In the genomic region with DNA sequence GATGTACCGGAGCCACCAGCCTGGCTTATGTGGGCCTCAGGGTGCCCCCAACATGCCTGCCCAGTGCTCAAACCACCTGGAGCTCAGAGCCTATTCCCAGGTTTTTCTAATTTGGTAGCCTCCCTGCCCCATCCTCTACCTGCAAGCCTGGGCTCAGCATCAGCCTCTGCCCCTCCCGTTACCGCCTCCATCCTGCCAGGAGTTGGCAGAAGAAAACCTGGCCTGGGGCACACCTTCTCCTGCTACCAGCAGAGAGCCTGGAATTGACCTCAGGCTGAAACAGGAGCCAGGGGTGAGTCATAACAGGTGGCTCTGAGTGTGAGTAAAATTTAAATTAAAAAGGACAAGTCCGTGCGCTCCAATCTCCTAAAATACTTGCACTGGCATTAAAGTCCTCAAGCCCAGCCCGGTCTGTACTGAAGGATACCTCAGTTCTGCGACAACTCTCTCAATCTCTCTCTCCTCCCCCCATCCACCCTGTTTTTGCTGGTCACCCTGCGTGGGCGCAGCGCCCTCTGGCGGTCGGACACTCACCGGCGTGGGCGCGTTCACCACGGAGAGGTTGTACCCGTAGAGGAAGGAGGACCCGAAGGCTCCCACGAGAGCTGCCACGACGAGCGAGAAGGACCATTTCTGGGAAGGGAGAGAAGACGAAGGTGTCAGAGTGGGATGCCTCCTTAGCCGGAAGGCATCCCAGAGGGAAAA, we compare ENCODE assay signal across 9 mouse cellular contexts. TPM values are rescaled to one million over a fixed set of nuclear protein-coding genes. Genes with fewer than 3 reads are reported as not detected.
DNase-seq lines count a peak whose midpoint lies in the region; ATAC-seq and TF ChIP-seq lines count a peak whose summit lies in the region.
"Had no signal": no experiment of that assay in that cellular context is flagged by ENCODE, and none has a peak within 500 bp of the region (broad histone marks: within the 10 kb centered on the region; RNA-seq: fewer than 3 reads in every experiment).

No protein-coding gene starts in this region.

- no peaks in the 10 kb centered on the region for H3K27me3 ChIP-seq in heart, postnatal 0 days (ENCODE audit: control insufficient read depth, insufficient read depth, low read length)
- no peaks in the 10 kb centered on the region for H3K27me3 ChIP-seq in heart, embryonic 11.5 days (ENCODE audit: control insufficient read depth, insufficient read depth, low read length)
- H3K27me3 ChIP-seq in lung, postnatal 0 days (replicated peaks; ENCODE audit: insufficient read depth, low read length), result no peaks in the 10 kb centered on the region
- no peaks in the 10 kb centered on the region for H3K27me3 ChIP-seq in hindbrain, embryonic 14.5 days (ENCODE audit: control insufficient read depth, insufficient read depth, low read length)
- H3K27me3 ChIP-seq: limb, embryonic 13.5 days had no signal

- intact Hi-C loops in gastrocnemius, postnatal 36 days (cut with DNase I), result no loop called here

- TF ChIP-seq CTCF in heart, postnatal 0 days (IDR thresholded peaks at IDR 0.05; ENCODE audit: low read depth), result peak; percentile 12; the same call in 1 of the 2 replicates
- TF ChIP-seq CTCF in brain, embryonic 14.5 days (IDR thresholded peaks at IDR 0.05; ENCODE audit: borderline replicate concordance, extremely low read depth, insufficient read depth, insufficient read length), result peak; percentile 29; the same call in 1 of the 2 replicates
- peak; percentile 31 for TF ChIP-seq CTCF in lung, postnatal 0 days (IDR thresholded peaks at IDR 0.05)

- DNase-seq in heart, postnatal 0 days (ENCODE audit: low spot score), result no peak
- DNase-seq in 3134 (ENCODE audit: extremely low read depth, insufficient read length, low spot score), result peak; percentile 22
- no peak for DNase-seq in brain, embryonic 14.5 days (ENCODE audit: low read depth)
- DNase-seq in gastrocnemius, postnatal 36 days, result peak; percentile 37 to 44
- DNase-seq in lung, postnatal 0 days (ENCODE audit: low spot score), result no peak
- no peak for DNase-seq in yolk sac, embryonic 10.5 days (ENCODE audit: low spot score)
- no peak for DNase-seq in hindbrain, embryonic 14.5 days (ENCODE audit: low spot score)

- H3K4me2 ChIP-seq in heart, postnatal 0 days (ENCODE audit: low read depth, low read length), result no peak overlapping the region
- H3K4me2 ChIP-seq in heart, embryonic 11.5 days, result no peak overlapping the region
- H3K4me2 ChIP-seq in lung, postnatal 0 days (replicated peaks; ENCODE audit: low read depth, low read length), result no peak overlapping the region
- no peak overlapping the region for H3K4me2 ChIP-seq in hindbrain, embryonic 14.5 days (replicated peaks)
- H3K4me2 ChIP-seq: limb, embryonic 13.5 days had no signal

- 85% methylated on average over 25 of the region's 25 CpGs for WGBS in heart, postnatal 0 days
- 85% methylated on average over 25 of the region's 25 CpGs for WGBS in heart, embryonic 11.5 days (ENCODE audit: insufficient replicate concordance)
- WGBS in lung, postnatal 0 days, result 87% methylated on average over 25 of the region's 25 CpGs
- WGBS in hindbrain, embryonic 14.5 days, result 84% methylated on average over 25 of the region's 25 CpGs

- ATAC-seq in heart, postnatal 0 days (ENCODE audit: insufficient read depth, low read depth), result no peak
- no peak for ATAC-seq in heart, embryonic 11.5 days (replicated peaks; ENCODE audit: insufficient number of reproducible peaks, low FRiP score, low TSS enrichment)
- no peak for ATAC-seq in lung, postnatal 0 days
- no peak for ATAC-seq in hindbrain, embryonic 14.5 days (ENCODE audit: low FRiP score)

- no peak for TF ChIP-seq EP300 in heart, postnatal 0 days (IDR thresholded peaks at IDR 0.05; ENCODE audit: low read depth)
- no peak for TF ChIP-seq EP300 in lung, postnatal 0 days (IDR thresholded peaks at IDR 0.05)

- H3K4me3 ChIP-seq in heart, postnatal 0 days (ENCODE audit: low read depth, low read length), result no peak overlapping the region
- no peak overlapping the region for H3K4me3 ChIP-seq in heart, embryonic 11.5 days (ENCODE audit: low read depth, low read length)
- H3K4me3 ChIP-seq in lung, postnatal 0 days (ENCODE audit: low read depth, low read length), result no peak overlapping the region
- H3K4me3 ChIP-seq in hindbrain, embryonic 14.5 days (replicated peaks; ENCODE audit: low read length), result no peak overlapping the region
- H3K4me3 ChIP-seq: limb, embryonic 13.5 days had no signal

- H3K9me3 ChIP-seq in heart, postnatal 0 days (replicated peaks; ENCODE audit: control insufficient read depth, low read length), result no peaks in the 10 kb centered on the region
- no peaks in the 10 kb centered on the region for H3K9me3 ChIP-seq in heart, embryonic 11.5 days (replicated peaks; ENCODE audit: control insufficient read depth, low read length)
- H3K9me3 ChIP-seq in lung, postnatal 0 days (ENCODE audit: low read length), result no peaks in the 10 kb centered on the region
- H3K9me3 ChIP-seq in hindbrain, embryonic 14.5 days (ENCODE audit: control insufficient read depth, low read length), result no peaks in the 10 kb centered on the region
- H3K9me3 ChIP-seq: limb, embryonic 13.5 days had no signal

- no peak overlapping the region for H3K9ac ChIP-seq in heart, postnatal 0 days (replicated peaks; ENCODE audit: low read depth, low read length)
- H3K9ac ChIP-seq in heart, embryonic 11.5 days (ENCODE audit: low read depth, low read length), result no peak overlapping the region
- no peak overlapping the region for H3K9ac ChIP-seq in lung, postnatal 0 days (replicated peaks; ENCODE audit: low read depth)
- H3K9ac ChIP-seq in hindbrain, embryonic 14.5 days, result no peak overlapping the region
- H3K9ac ChIP-seq: limb, embryonic 13.5 days had no signal

- peaks cover 9% of the 10 kb centered on the region; the same call in 1 of the 2 replicates for H3K4me1 ChIP-seq in heart, postnatal 0 days (ENCODE audit: control insufficient read depth, insufficient read depth)
- H3K4me1 ChIP-seq in heart, embryonic 11.5 days (ENCODE audit: control insufficient read depth, insufficient read depth, low read length), result peaks cover 14% of the 10 kb centered on the region; the same call in 1 of the 2 replicates
- H3K4me1 ChIP-seq in lung, postnatal 0 days (ENCODE audit: insufficient read depth, low read depth, low read length), result 0 out of 2 replicates have a peak, but pooled peaks cover 3% of the 10 kb centered on the region
- H3K4me1 ChIP-seq in hindbrain, embryonic 14.5 days (replicated peaks; ENCODE audit: control insufficient read depth, insufficient read depth, low read length), result peaks cover 17% of the 10 kb centered on the region

- H3K27ac ChIP-seq in heart, postnatal 0 days (ENCODE audit: low read depth), result no peak overlapping the region
- H3K27ac ChIP-seq in heart, embryonic 11.5 days (ENCODE audit: low read depth, low read length), result no peak overlapping the region
- H3K27ac ChIP-seq in lung, postnatal 0 days (ENCODE audit: low read length), result no peak overlapping the region
- no peak overlapping the region for H3K27ac ChIP-seq in hindbrain, embryonic 14.5 days
- H3K27ac ChIP-seq: limb, embryonic 13.5 days had no signal

- no peak for TF ChIP-seq POLR2A in brain, embryonic 14.5 days (IDR thresholded peaks at IDR 0.05; ENCODE audit: borderline replicate concordance, extremely low read depth, insufficient read depth, insufficient read length, poor library complexity, severe bottlenecking)

- no peaks in the 10 kb centered on the region for H3K36me3 ChIP-seq in heart, postnatal 0 days (replicated peaks; ENCODE audit: control insufficient read depth, insufficient read depth, low read length)
- H3K36me3 ChIP-seq in heart, embryonic 11.5 days (ENCODE audit: control insufficient read depth, insufficient read depth, low read length), result no peaks in the 10 kb centered on the region
- H3K36me3 ChIP-seq in lung, postnatal 0 days (ENCODE audit: insufficient read depth, low read length), result no peaks in the 10 kb centered on the region
- H3K36me3 ChIP-seq in hindbrain, embryonic 14.5 days (replicated peaks; ENCODE audit: control insufficient read depth, insufficient read depth), result no peaks in the 10 kb centered on the region
- H3K36me3 ChIP-seq: limb, embryonic 13.5 days had no signal

RNA-seq across cellular contexts. Expression of a gene that starts 25.9 kb away (rescaled TPM):
- total RNA-seq in heart, postnatal 0 days (2014; rRNA removed; ENCODE audit: low replicate concordance), result 0.23 and 4.3 TPM in 2 replicates
- polyA plus RNA-seq in heart, postnatal 0 days (2015; fragmentation: Nextera tagmentation; extraction: Ambion mirVana), result 0.61 and 0.74 TPM in 2 replicates
- polyA plus RNA-seq in heart, embryonic 11.5 days (2014; fragmentation: Nextera tagmentation; extraction: Ambion mirVana), result 0.19 and 0.49 TPM in 2 replicates
- polyA plus RNA-seq in brain, embryonic 14.5 days (2012; rRNA removed), result 0.28 and 0.81 TPM in 2 replicates
- under 1 TPM; 0.44 to 0.59 TPM for total RNA-seq in gastrocnemius, postnatal 36 days (2021)
- polyA plus RNA-seq in lung, postnatal 0 days (2015; fragmentation: Nextera tagmentation; extraction: Ambion mirVana), result 2.2 and 2.4 TPM in 2 replicates
- polyA plus RNA-seq in hindbrain, embryonic 14.5 days (2014; fragmentation: Nextera tagmentation; extraction: Ambion mirVana), result 0.14 and 0.27 TPM in 2 replicates

Comparison
In these comparisons a context has a peak if more than half of its experiments do, and no peak if none do; other contexts are left out.
1. DNase-seq: peak in 3134 (single experiment) and gastrocnemius, postnatal 36 days (2 of 2); none in heart, postnatal 0 days (single experiment), brain, embryonic 14.5 days (single experiment), lung, postnatal 0 days (single experiment), yolk sac, embryonic 10.5 days (single experiment) and hindbrain, embryonic 14.5 days (single experiment).
2. Peak in every context shown above with its lines, with median percentiles within 50 percentile points of each other: CTCF ChIP-seq.